Mouse (Mus musculus): ENCODE measurements around the gene Ttc6.

Gene Ttc6

DNA sequence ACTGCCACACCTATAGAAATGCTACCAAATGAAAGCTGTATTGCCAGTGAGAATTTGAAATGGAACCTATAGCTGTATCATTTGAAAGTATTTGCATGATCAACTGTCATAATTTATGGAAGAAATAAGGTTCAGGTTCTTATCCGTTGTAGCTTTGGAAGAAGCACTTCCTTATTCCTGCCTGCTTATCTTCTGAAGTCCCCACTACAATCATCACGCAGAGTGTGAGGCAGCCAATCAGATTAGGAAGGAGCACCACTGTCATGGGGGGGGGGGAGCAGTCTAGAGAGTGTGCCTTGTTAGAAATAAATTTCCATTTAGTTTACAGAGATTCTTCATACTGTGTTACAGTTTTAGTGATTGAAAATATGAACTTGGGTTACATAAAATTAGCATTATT is 108.5 kb downstream of the Ttc6 start:
- WGBS, result 89% methylated on average over 2 of the region's 2 CpGs

DNA sequence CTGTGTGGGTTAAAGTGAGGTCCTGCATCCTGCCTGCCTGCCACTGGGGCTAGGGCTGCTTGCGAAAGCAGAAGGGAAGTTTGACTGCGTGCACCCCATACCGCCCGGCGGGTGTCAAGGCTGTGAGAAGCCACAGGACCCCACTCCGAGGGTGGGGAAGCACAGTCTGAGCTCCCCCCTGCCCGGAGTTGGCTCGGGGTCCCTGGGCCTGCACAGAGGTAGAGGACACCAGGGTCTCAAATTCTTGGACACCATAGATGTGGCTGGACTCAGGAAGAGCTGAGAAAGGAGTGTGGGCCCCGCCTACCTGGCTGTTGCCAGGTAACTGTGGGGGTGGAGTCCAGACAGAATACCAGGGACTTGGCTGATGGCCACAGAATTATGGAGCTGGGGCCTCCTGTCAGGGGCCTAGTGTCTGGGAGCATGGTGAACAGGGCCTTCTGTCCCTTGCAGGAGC is 121.1 kb downstream of the Ttc6 start:
- WGBS, result 46% methylated on average over 9 of the region's 9 CpGs

DNA sequence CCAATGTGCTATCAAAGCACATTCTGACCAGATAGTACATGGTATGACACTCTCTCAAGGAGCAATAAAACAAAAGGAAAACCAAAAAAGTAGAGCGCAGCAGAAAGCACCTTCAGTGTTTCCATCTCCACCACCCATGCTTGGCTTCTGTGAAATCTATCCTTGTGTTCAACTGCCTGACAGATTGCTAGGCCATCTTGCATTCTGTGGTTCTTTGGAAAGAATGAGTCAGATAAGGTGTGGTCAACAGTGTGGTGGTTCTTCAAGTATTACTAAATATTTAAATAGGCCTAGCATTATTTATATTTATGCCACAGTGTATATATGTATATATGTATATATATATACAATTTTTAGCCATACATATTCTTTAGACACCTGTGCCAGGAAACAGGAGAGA is 146.1 kb downstream of the Ttc6 start:
- WGBS, result 89% methylated on average over 1 of the region's 1 CpGs

DNA sequence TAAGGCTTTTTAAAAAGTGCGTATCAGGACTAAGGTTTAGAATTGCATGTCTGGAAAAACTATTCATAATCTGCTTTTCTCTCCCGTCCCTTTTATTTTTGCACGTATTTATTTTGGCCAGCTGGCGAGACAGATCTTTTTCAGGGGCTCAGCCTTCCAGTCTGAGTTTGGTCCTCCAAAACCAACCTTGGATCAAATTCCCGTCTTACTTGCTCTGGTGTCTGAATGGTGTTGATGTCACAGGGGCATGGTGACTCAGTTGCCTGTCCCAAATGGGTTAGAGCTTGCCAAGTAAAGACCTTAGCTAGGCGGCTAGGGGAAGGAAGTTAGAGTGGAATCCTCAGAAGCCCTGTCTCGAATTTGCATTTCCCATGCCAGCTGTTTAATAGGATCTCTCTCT is 200.8 kb downstream of the Ttc6 start:
- WGBS, result 73% methylated on average over 7 of the region's 7 CpGs

DNA sequence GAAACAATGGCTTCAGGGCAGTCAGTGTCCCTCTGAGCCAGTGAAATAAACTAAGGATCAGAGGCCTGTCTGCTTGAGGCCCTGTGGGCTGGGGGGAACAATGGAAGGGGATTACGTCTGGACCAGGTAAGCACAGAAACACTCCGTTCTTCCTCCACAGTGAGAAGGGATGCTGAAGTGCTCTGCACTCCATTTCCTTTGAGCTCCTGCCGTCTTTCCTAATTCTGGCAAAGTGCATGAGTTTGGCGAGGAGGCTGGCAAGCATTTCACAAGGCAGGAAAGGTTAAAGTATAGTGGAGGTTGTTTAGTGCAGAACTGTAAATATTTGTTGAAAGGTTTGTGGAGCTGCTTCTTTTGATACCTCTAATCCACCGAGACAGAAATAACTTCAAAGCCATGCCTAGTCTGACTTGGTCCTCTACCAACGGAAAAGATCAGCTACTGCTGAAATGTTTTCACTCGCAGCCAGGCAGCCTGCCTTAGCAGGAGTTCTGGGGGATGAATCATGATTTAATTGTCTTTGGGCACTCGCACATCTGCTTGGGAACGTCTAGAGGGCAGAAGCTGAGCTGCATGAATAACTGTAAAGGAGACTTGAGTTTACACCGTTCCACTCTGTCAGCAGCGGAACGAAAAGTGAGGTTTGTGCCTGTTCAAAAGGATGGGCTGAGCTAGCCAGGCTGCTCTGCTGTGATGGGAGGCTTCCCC is 212.5 kb downstream of the Ttc6 start:
- 15% methylated on average over 12 of the region's 12 CpGs for WGBS

DNA sequence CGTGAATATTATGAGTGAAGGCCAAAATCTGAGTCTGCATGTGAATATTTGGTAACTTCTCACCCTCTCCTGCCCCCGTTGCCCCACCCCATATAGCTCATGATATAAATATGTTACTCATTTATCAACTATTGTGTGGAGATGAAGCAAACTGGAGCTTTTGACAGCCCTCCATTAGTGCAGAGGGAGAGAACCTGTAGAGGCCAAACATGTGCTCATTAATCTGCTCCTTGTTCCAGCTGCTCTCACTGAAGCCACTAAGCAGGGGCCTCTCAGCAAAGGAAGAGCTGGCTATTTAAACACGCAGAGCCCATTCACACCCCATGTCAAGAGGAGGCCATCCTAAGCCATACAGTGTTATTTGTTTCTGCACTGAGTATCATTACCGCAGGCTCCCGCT is 218.0 kb downstream of the Ttc6 start:
- 72% methylated on average over 5 of the region's 5 CpGs for WGBS

DNA sequence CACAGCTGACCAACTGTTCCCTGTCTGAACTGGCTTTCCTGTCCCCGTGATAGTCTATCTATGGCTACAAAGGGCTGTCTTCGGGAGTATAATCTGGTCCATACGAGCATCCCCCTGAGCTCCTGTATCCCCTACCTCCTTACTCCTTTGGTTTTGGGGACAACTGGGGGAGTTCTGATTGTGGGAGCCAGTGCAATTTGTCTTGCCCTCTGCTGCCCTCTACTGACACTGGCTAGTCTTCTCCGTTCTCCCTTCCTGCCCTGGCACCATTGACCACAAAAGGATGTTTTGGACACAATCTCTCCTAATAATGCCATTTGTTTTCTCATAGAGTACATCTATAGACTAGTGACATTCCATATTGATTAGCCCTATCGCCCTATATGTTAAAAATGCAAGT is 223.6 kb downstream of the Ttc6 start:
- 38% methylated on average over 5 of the region's 5 CpGs for WGBS
